Mouse (Mus musculus): ENCODE measurements around the gene Tbc1d22b. TPM values are rescaled to one million over a fixed set of nuclear protein-coding genes. Genes with fewer than 3 reads are reported as not detected.
A peak's percentile ranks its signal among the peaks of the same experiment; 100 is the strongest.

Tbc1d22b gene
- total RNA-seq, 4 experiments from 2014 or later = 11.3 to 13.5 (median 11.9) TPM

GRCm38 (mm10) chr17:29540426-29540825 is 9.2 kb upstream of the Tbc1d22b start:
- no peak for DNase-seq (ENCODE audit: low spot score)

GRCm38 (mm10) chr17:29541419-29541818 is 8.2 kb upstream of the Tbc1d22b start:
- DNase-seq (ENCODE audit: low spot score) = peak; percentile 89

- DNase-seq (ENCODE audit: low spot score) = no peak
Measured at GRCm38 (mm10) chr17:29542831-29543690, 6.5 kb upstream of the Tbc1d22b start.

GRCm38 (mm10) chr17:29544064-29544463 is 5.5 kb upstream of the Tbc1d22b start:
- DNase-seq (ENCODE audit: low spot score) = no peak

- DNase-seq (ENCODE audit: low spot score) = no peak
Measured at GRCm38 (mm10) chr17:29545241-29545640, 4.3 kb upstream of the Tbc1d22b start.

- DNase-seq (ENCODE audit: low spot score) = no peak
Measured at GRCm38 (mm10) chr17:29548494-29548893, 1.1 kb upstream of the Tbc1d22b start.

- no peak for DNase-seq (ENCODE audit: low spot score)
Measured at GRCm38 (mm10) chr17:29548994-29549393, 591 bp upstream of the Tbc1d22b start.

GRCm38 (mm10) chr17:29551019-29551418 is 1.4 kb downstream of the Tbc1d22b start:
- DNase-seq (ENCODE audit: low spot score) = no peak

- no peak for DNase-seq (ENCODE audit: low spot score)
Measured at GRCm38 (mm10) chr17:29552162-29552732, 2.7 kb downstream of the Tbc1d22b start, which contains the start of gene Tmem217. Tmem217 (minus strand) TSS chr17:29552385.

- DNase-seq (ENCODE audit: low spot score) = no peak
Measured at GRCm38 (mm10) chr17:29554176-29554575, 4.6 kb downstream of the Tbc1d22b start.

- no peak for DNase-seq (ENCODE audit: low spot score)
Measured at GRCm38 (mm10) chr17:29556456-29556855, 6.9 kb downstream of the Tbc1d22b start.

- no peak for DNase-seq (ENCODE audit: low spot score)
Measured at GRCm38 (mm10) chr17:29556893-29557292, 7.3 kb downstream of the Tbc1d22b start.

- no peak for DNase-seq (ENCODE audit: low spot score)
Measured at GRCm38 (mm10) chr17:29558476-29558875, 8.9 kb downstream of the Tbc1d22b start.

GRCm38 (mm10) chr17:29565521-29565920 is 15.9 kb downstream of the Tbc1d22b start:
- DNase-seq (ENCODE audit: low spot score) = no peak

- no peak for DNase-seq (ENCODE audit: low spot score)
Measured at GRCm38 (mm10) chr17:29568435-29568834, 18.9 kb downstream of the Tbc1d22b start.

- DNase-seq (ENCODE audit: low spot score) = no peak
Measured at GRCm38 (mm10) chr17:29569831-29570230, 20.2 kb downstream of the Tbc1d22b start.

- no peak for DNase-seq (ENCODE audit: low spot score)
Measured at GRCm38 (mm10) chr17:29579579-29580126, 30.1 kb downstream of the Tbc1d22b start.

- DNase-seq (ENCODE audit: low spot score) = no peak
Measured at GRCm38 (mm10) chr17:29583569-29583968, 34.0 kb downstream of the Tbc1d22b start.

- DNase-seq (ENCODE audit: low spot score) = no peak
Measured at GRCm38 (mm10) chr17:29584306-29584705, 34.7 kb downstream of the Tbc1d22b start.

GRCm38 (mm10) chr17:29584737-29585136 is 35.2 kb downstream of the Tbc1d22b start:
- no peak for DNase-seq (ENCODE audit: low spot score)

- DNase-seq (ENCODE audit: low spot score) = no peak
Measured at GRCm38 (mm10) chr17:29585446-29585845, 35.9 kb downstream of the Tbc1d22b start.

- no peak for DNase-seq (ENCODE audit: low spot score)
Measured at GRCm38 (mm10) chr17:29586921-29587320, 37.3 kb downstream of the Tbc1d22b start.
